In the genomic region with DNA sequence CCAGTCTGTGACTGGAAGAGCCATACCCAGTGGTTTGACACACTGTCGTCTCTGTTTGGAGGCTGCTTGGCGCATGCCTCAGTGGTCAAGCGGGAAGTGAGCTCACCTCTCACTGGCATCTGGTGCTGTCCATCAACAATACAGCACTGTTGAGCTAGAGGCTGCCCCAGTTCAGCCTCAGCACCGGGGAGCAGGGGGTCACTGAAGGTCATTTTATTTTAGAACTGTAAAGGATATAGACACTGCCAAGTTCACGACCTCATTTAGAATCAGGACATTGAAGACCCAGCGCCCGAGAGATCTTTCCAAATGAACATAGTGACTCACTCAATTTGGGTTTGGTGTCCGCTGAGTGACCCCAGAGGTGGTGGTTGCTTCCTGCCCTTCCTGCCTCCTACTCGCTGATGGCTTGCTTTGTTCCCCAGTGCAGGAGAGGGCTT, we compare ENCODE assay signal across 9 mouse cellular contexts.
A peak's percentile ranks its signal among the peaks of the same experiment; 100 is the strongest.
DNase-seq lines count a peak whose midpoint lies in the region; ATAC-seq and TF ChIP-seq lines count a peak whose summit lies in the region.
"Had no signal": no experiment of that assay in that cellular context is flagged by ENCODE, and none has a peak within 500 bp of the region (broad histone marks: within the 10 kb centered on the region; RNA-seq: fewer than 3 reads in every experiment).

No protein-coding gene starts in this region.

- H3K4me2 ChIP-seq in kidney, embryonic 16.5 days (replicated peaks; ENCODE audit: low read depth, low read length) = no peak overlapping the region
- H3K4me2 ChIP-seq in stomach, postnatal 0 days (replicated peaks; ENCODE audit: low read depth) = no peak overlapping the region
- no peak overlapping the region for H3K4me2 ChIP-seq in midbrain, embryonic 16.5 days (ENCODE audit: low read length)

- H3K36me3 ChIP-seq in megakaryocyte, embryonic 14.5 days (replicated peaks; ENCODE audit: low read length) = no peaks in the 10 kb centered on the region
- no peaks in the 10 kb centered on the region for H3K36me3 ChIP-seq in kidney, embryonic 16.5 days (ENCODE audit: insufficient read depth, low read length)
- no peaks in the 10 kb centered on the region for H3K36me3 ChIP-seq in stomach, postnatal 0 days (ENCODE audit: control insufficient read depth, insufficient read depth, low read length)
- H3K36me3 ChIP-seq in midbrain, embryonic 16.5 days (ENCODE audit: control insufficient read depth, insufficient read depth, low read length) = no peaks in the 10 kb centered on the region

- peaks cover 74% of the 10 kb centered on the region for H3K9me3 ChIP-seq in megakaryocyte, embryonic 14.5 days
- no peaks in the 10 kb centered on the region for H3K9me3 ChIP-seq in kidney, embryonic 16.5 days (ENCODE audit: low read length)
- H3K9me3 ChIP-seq in stomach, postnatal 0 days (ENCODE audit: control insufficient read depth, low read length) = no peaks in the 10 kb centered on the region
- H3K9me3 ChIP-seq in midbrain, embryonic 16.5 days (replicated peaks; ENCODE audit: control insufficient read depth, low read length, poor library complexity, severe bottlenecking) = no peaks in the 10 kb centered on the region

- H3K9ac ChIP-seq in kidney, embryonic 16.5 days (replicated peaks; ENCODE audit: low read length) = no peak overlapping the region
- H3K9ac ChIP-seq in stomach, postnatal 0 days (ENCODE audit: low read length) = no peak overlapping the region
- H3K9ac ChIP-seq in midbrain, embryonic 16.5 days (ENCODE audit: low read depth, low read length) = no peak overlapping the region

- peak overlapping the region; percentile 51 for H3K4me3 ChIP-seq in megakaryocyte, embryonic 14.5 days (replicated peaks)
- no peak overlapping the region for H3K4me3 ChIP-seq in kidney, embryonic 16.5 days (ENCODE audit: low read length)
- H3K4me3 ChIP-seq in stomach, postnatal 0 days (ENCODE audit: low read depth, low read length) = no peak overlapping the region
- H3K4me3 ChIP-seq in midbrain, embryonic 16.5 days (ENCODE audit: low read depth, low read length) = no peak overlapping the region

- TF ChIP-seq EP300 in stomach, postnatal 0 days (optimal IDR thresholded peaks at IDR 0.05) = no peak

- WGBS in kidney, embryonic 16.5 days = 55% methylated on average over 9 of the region's 9 CpGs
- WGBS in stomach, postnatal 0 days = 74% methylated on average over 9 of the region's 9 CpGs
- WGBS in midbrain, embryonic 16.5 days = 88% methylated on average over 9 of the region's 9 CpGs

- ATAC-seq in frontal cortex, adult (ENCODE audit: low TSS enrichment) = peak; percentile 84
- ATAC-seq in megakaryocyte, adult 5-6 weeks (ENCODE audit: poor library complexity, severe bottlenecking) = no peak
- ATAC-seq in kidney, embryonic 16.5 days (ENCODE audit: low FRiP score, low TSS enrichment) = peak; percentile 49; the same call in 1 of the 2 replicates
- ATAC-seq in stomach, postnatal 0 days (ENCODE audit: low FRiP score, low TSS enrichment) = peak; percentile 48
- ATAC-seq in midbrain, embryonic 16.5 days = no peak
- ATAC-seq: hindbrain, embryonic 16.5 days had no signal

- TF ChIP-seq CTCF in stomach, postnatal 0 days (IDR thresholded peaks at IDR 0.05; ENCODE audit: low read depth) = no peak

- no peaks in the 10 kb centered on the region for H3K4me1 ChIP-seq in megakaryocyte, embryonic 14.5 days
- H3K4me1 ChIP-seq in kidney, embryonic 16.5 days (ENCODE audit: insufficient read depth, low read length) = peaks cover 10% of the 10 kb centered on the region; the same call in 1 of the 2 replicates
- no peaks in the 10 kb centered on the region for H3K4me1 ChIP-seq in stomach, postnatal 0 days (replicated peaks; ENCODE audit: control insufficient read depth, insufficient read depth)
- H3K4me1 ChIP-seq in midbrain, embryonic 16.5 days (ENCODE audit: control insufficient read depth, insufficient read depth, low read length) = no peaks in the 10 kb centered on the region

- DNase-seq in frontal cortex, adult 2 months (ENCODE audit: extremely low spot score in 1 of 2, low spot score in 1 of 2) = no peak
- DNase-seq in stomach, postnatal 0 days (ENCODE audit: low spot score) = no peak
- DNase-seq in thymus, postnatal 0 days (ENCODE audit: low spot score) = no peak

- H3K27ac ChIP-seq in kidney, embryonic 16.5 days (ENCODE audit: low read length) = no peak overlapping the region
- no peak overlapping the region for H3K27ac ChIP-seq in stomach, postnatal 0 days (replicated peaks)
- H3K27ac ChIP-seq in midbrain, embryonic 16.5 days (ENCODE audit: low read length) = no peak overlapping the region

- H3K27me3 ChIP-seq in megakaryocyte, embryonic 14.5 days (replicated peaks) = no peaks in the 10 kb centered on the region
- H3K27me3 ChIP-seq in kidney, embryonic 16.5 days (ENCODE audit: insufficient read depth, low read length) = no peaks in the 10 kb centered on the region
- no peaks in the 10 kb centered on the region for H3K27me3 ChIP-seq in stomach, postnatal 0 days (ENCODE audit: control insufficient read depth, insufficient read depth, low read length)
- H3K27me3 ChIP-seq in midbrain, embryonic 16.5 days (ENCODE audit: control insufficient read depth, insufficient read depth, low read depth, low read length) = peaks cover 2% of the 10 kb centered on the region; the same call in 1 of the 2 replicates

Comparison
In these comparisons a context has a peak if more than half of its experiments do, and no peak if none do; other contexts are left out.
1. ATAC-seq: peak in frontal cortex, adult (single experiment), kidney, embryonic 16.5 days (single experiment) and stomach, postnatal 0 days (single experiment); none in megakaryocyte, adult 5-6 weeks (single experiment) and midbrain, embryonic 16.5 days (single experiment).